Mouse (Mus musculus): ENCODE measurements around the gene Galnt18. TPM values are rescaled to one million over a fixed set of nuclear protein-coding genes. Genes with fewer than 3 reads are reported as not detected.

Galnt18 gene
- polyA plus RNA-seq, 1 experiment from 2014 or later = 18.8 TPM

- no peak overlapping the region for H3K27ac ChIP-seq
- WGBS = 59% methylated on average over 6 of the region's 6 CpGs
- ATAC-seq (ENCODE audit: low FRiP score, low read depth) = no peak
Measured at GRCm38 (mm10) chr7:111791347-111791746, 11.6 kb upstream of the Galnt18 start.

GRCm38 (mm10) chr7:111787921-111788320, 8.1 kb upstream of the Galnt18 start:
- ATAC-seq (ENCODE audit: low FRiP score, low read depth) = no peak
- 70% methylated on average over 2 of the region's 2 CpGs for WGBS
- 0 out of 2 replicates have a peak, but pooled peaks cover 3% of the 10 kb centered on the region for H3K4me1 ChIP-seq
- H3K4me2 ChIP-seq (replicated peaks) = no peak overlapping the region
- H3K27me3 ChIP-seq = no peaks in the 10 kb centered on the region
- no peak overlapping the region for H3K4me3 ChIP-seq
- no peaks in the 10 kb centered on the region for H3K9me3 ChIP-seq
- H3K36me3 ChIP-seq = no peaks in the 10 kb centered on the region
- no peak overlapping the region for H3K9ac ChIP-seq
- H3K27ac ChIP-seq = no peak overlapping the region

More at GRCm38 (mm10) chr7:111791347-111791746, 11.6 kb upstream of the Galnt18 start:
- no peak overlapping the region for H3K4me3 ChIP-seq
- no peaks in the 10 kb centered on the region for H3K27me3 ChIP-seq
- no peaks in the 10 kb centered on the region for H3K36me3 ChIP-seq
- no peak overlapping the region for H3K9ac ChIP-seq
- H3K4me1 ChIP-seq = 0 out of 2 replicates have a peak, but pooled peaks cover 3% of the 10 kb centered on the region
- no peak overlapping the region for H3K4me2 ChIP-seq (replicated peaks)
- no peaks in the 10 kb centered on the region for H3K9me3 ChIP-seq

- no peak overlapping the region for H3K27ac ChIP-seq
- H3K9me3 ChIP-seq = no peaks in the 10 kb centered on the region
- ATAC-seq (ENCODE audit: low FRiP score, low read depth) = no peak
- no peak overlapping the region for H3K9ac ChIP-seq
- H3K36me3 ChIP-seq = no peaks in the 10 kb centered on the region
- H3K4me3 ChIP-seq = no peak overlapping the region
- 0 out of 2 replicates have a peak, but pooled peaks cover 3% of the 10 kb centered on the region for H3K4me1 ChIP-seq
- H3K4me2 ChIP-seq (replicated peaks) = no peak overlapping the region
- peaks cover 14% of the 10 kb centered on the region for H3K27me3 ChIP-seq
- 83% methylated on average over 8 of the region's 8 CpGs for WGBS
Measured at GRCm38 (mm10) chr7:111785478-111785877, 5.7 kb upstream of the Galnt18 start.

- H3K4me3 ChIP-seq = no peak overlapping the region
- peaks cover 33% of the 10 kb centered on the region for H3K27me3 ChIP-seq
- H3K9ac ChIP-seq = no peak overlapping the region
- H3K4me2 ChIP-seq (replicated peaks) = no peak overlapping the region
- no peaks in the 10 kb centered on the region for H3K36me3 ChIP-seq
- H3K9me3 ChIP-seq = no peaks in the 10 kb centered on the region
- no peak overlapping the region for H3K27ac ChIP-seq
- peaks cover 22% of the 10 kb centered on the region; the same call in 1 of the 2 replicates for H3K4me1 ChIP-seq
- 51% methylated on average over 5 of the region's 5 CpGs for WGBS
- no peak for ATAC-seq (ENCODE audit: low FRiP score, low read depth)
Measured at GRCm38 (mm10) chr7:111782126-111782525, 2.3 kb upstream of the Galnt18 start.

- peaks cover 35% of the 10 kb centered on the region for H3K27me3 ChIP-seq
- H3K9me3 ChIP-seq = no peaks in the 10 kb centered on the region
- 84% methylated on average over 6 of the region's 6 CpGs for WGBS
- H3K27ac ChIP-seq = no peak overlapping the region
- ATAC-seq (ENCODE audit: low FRiP score, low read depth) = no peak
- H3K4me3 ChIP-seq = no peak overlapping the region
- no peak overlapping the region for H3K9ac ChIP-seq
- H3K36me3 ChIP-seq = no peaks in the 10 kb centered on the region
- H3K4me2 ChIP-seq (replicated peaks) = no peak overlapping the region
- peaks cover 22% of the 10 kb centered on the region; the same call in 1 of the 2 replicates for H3K4me1 ChIP-seq
Measured at GRCm38 (mm10) chr7:111781316-111781715, 1.5 kb upstream of the Galnt18 start.

GRCm38 (mm10) chr7:111778789-111779503, 831 bp downstream of the Galnt18 start:
- ATAC-seq (ENCODE audit: low FRiP score, low read depth) = no peak
- Histone ChIP-seq H3K9me3 (no peaks in the 10 kb centered on the region), H3K9ac (peak overlapping the region; percentile 61), H3K4me3 (peak overlapping the region; percentile 57), H3K4me1 (peaks cover 22% of the 10 kb centered on the region; the same call in 1 of the 2 replicates), H3K4me2 (replicated peaks) (peak overlapping the region; percentile 94), H3K27ac (no peak overlapping the region), H3K36me3 (no peaks in the 10 kb centered on the region; the same call in 1 of the 2 replicates), H3K27me3 (peaks cover 35% of the 10 kb centered on the region)
- WGBS = 16% methylated on average over 27 of the region's 27 CpGs

GRCm38 (mm10) chr7:111778212-111778611, 1.6 kb downstream of the Galnt18 start:
- peak overlapping the region; percentile 57 for H3K4me3 ChIP-seq
- 75% methylated on average over 7 of the region's 7 CpGs for WGBS
- no peak overlapping the region for H3K27ac ChIP-seq
- no peaks in the 10 kb centered on the region; the same call in 1 of the 2 replicates for H3K36me3 ChIP-seq
- peak overlapping the region; percentile 94 for H3K4me2 ChIP-seq (replicated peaks)
- peaks cover 22% of the 10 kb centered on the region; the same call in 1 of the 2 replicates for H3K4me1 ChIP-seq
- ATAC-seq (ENCODE audit: low FRiP score, low read depth) = no peak
- H3K9me3 ChIP-seq = no peaks in the 10 kb centered on the region
- peaks cover 35% of the 10 kb centered on the region for H3K27me3 ChIP-seq
- peak overlapping the region; percentile 61; the same call in 1 of the 2 replicates for H3K9ac ChIP-seq

GRCm38 (mm10) chr7:111777186-111777585, 2.6 kb downstream of the Galnt18 start:
- Histone ChIP-seq H3K9ac (no peak overlapping the region), H3K4me1 (peaks cover 22% of the 10 kb centered on the region; the same call in 1 of the 2 replicates), H3K4me3 (peak overlapping the region; percentile 57; the same call in 1 of the 2 replicates), H3K27ac (no peak overlapping the region), H3K4me2 (replicated peaks) (peak overlapping the region; percentile 94), H3K27me3 (peaks cover 35% of the 10 kb centered on the region), H3K36me3 (no peaks in the 10 kb centered on the region; the same call in 1 of the 2 replicates), H3K9me3 (no peaks in the 10 kb centered on the region)
- no peak for ATAC-seq (ENCODE audit: low FRiP score, low read depth)
- WGBS = 89% methylated on average over 2 of the region's 2 CpGs

- Histone ChIP-seq H3K4me1 (peaks cover 22% of the 10 kb centered on the region; the same call in 1 of the 2 replicates), H3K27ac (no peak overlapping the region), H3K4me3 (no peak overlapping the region), H3K27me3 (peaks cover 28% of the 10 kb centered on the region), H3K9ac (no peak overlapping the region), H3K4me2 (replicated peaks) (no peak overlapping the region), H3K9me3 (no peaks in the 10 kb centered on the region), H3K36me3 (no peaks in the 10 kb centered on the region; the same call in 1 of the 2 replicates)
- 76% methylated on average over 7 of the region's 7 CpGs for WGBS
- no peak for ATAC-seq (ENCODE audit: low FRiP score, low read depth)
Measured at GRCm38 (mm10) chr7:111776160-111776559, 3.6 kb downstream of the Galnt18 start.

GRCm38 (mm10) chr7:111772398-111772797, 7.4 kb downstream of the Galnt18 start:
- no peak for ATAC-seq (ENCODE audit: low FRiP score, low read depth)
- no peaks in the 10 kb centered on the region for H3K4me1 ChIP-seq
- WGBS = 76% methylated on average over 2 of the region's 2 CpGs

GRCm38 (mm10) chr7:111771251-111771801, 8.5 kb downstream of the Galnt18 start:
- Histone ChIP-seq H3K4me3 (no peak overlapping the region), H3K9me3 (no peaks in the 10 kb centered on the region), H3K4me1 (peaks cover 2% of the 10 kb centered on the region; the same call in 1 of the 2 replicates), H3K27ac (no peak overlapping the region), H3K9ac (no peak overlapping the region), H3K27me3 (no peaks in the 10 kb centered on the region), H3K36me3 (no peaks in the 10 kb centered on the region; the same call in 1 of the 2 replicates), H3K4me2 (replicated peaks) (no peak overlapping the region)
- no peak for ATAC-seq (ENCODE audit: low FRiP score, low read depth)
- WGBS = 81% methylated on average over 8 of the region's 8 CpGs

More at GRCm38 (mm10) chr7:111772398-111772797, 7.4 kb downstream of the Galnt18 start:
- no peak overlapping the region for H3K4me2 ChIP-seq (replicated peaks)
- H3K4me3 ChIP-seq = no peak overlapping the region
- no peak overlapping the region for H3K9ac ChIP-seq
- H3K27ac ChIP-seq = no peak overlapping the region
- H3K36me3 ChIP-seq = no peaks in the 10 kb centered on the region; the same call in 1 of the 2 replicates
- H3K27me3 ChIP-seq = peaks cover 4% of the 10 kb centered on the region
- no peaks in the 10 kb centered on the region for H3K9me3 ChIP-seq

- Histone ChIP-seq H3K4me3 (no peak overlapping the region), H3K9me3 (no peaks in the 10 kb centered on the region), H3K36me3 (no peaks in the 10 kb centered on the region; the same call in 1 of the 2 replicates), H3K27me3 (no peaks in the 10 kb centered on the region), H3K4me1 (peaks cover 5% of the 10 kb centered on the region; the same call in 1 of the 2 replicates), H3K4me2 (replicated peaks) (no peak overlapping the region), H3K9ac (no peak overlapping the region), H3K27ac (no peak overlapping the region)
- no peak for ATAC-seq (ENCODE audit: low FRiP score, low read depth)
- 84% methylated on average over 3 of the region's 3 CpGs for WGBS
Measured at GRCm38 (mm10) chr7:111770585-111770984, 9.2 kb downstream of the Galnt18 start.
